Comparison of ENCODE assay signal across 7 mouse cellular contexts in the genomic region with DNA sequence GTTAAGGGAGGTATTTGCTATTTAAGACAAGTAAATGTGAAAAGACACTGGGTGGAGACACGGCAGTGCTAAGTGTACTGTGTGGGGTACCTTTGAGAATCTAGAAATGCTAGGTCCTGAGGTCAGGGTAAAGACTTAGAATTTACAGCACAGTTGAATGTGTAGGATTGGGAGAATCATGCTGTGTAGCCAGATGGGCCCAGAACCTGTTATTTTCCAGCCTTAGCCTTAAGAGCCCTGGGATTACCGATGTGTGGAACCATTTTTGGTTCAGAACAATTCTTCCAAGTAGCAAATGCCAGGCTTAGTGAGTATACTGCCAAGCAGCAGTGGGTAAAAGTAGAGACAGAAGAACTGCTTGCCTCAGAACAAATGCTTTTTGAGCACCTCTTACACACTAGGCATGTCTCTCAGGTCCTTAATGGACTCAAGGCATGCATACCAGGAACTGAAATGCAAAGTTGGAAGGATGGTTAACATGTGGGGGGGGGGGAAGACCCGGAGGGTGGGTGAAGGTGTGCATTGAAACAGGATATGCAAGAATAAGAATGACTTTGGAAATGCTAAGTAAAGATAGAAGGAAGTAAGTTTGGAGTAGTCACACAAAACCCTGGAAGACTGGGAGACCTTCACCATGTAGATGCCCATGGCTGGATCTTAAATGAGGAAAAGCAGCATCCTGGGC. TPM values are rescaled to one million over a fixed set of nuclear protein-coding genes. Genes with fewer than 3 reads are reported as not detected.
DNase-seq lines count a peak whose midpoint lies in the region; ATAC-seq lines count a peak whose summit lies in the region.

No protein-coding gene starts in this region.

- ATAC-seq in megakaryocyte, adult 5-6 weeks (ENCODE audit: poor library complexity, severe bottlenecking) = no peak
- no peak for ATAC-seq in forebrain, embryonic 11.5 days (replicated peaks; ENCODE audit: low FRiP score)
- ATAC-seq in limb, embryonic 15.5 days (ENCODE audit: insufficient number of reproducible peaks, low FRiP score, low TSS enrichment, low read depth) = no peak

- peaks cover 36% of the 10 kb centered on the region for H3K4me1 ChIP-seq in megakaryocyte, embryonic 14.5 days
- H3K4me1 ChIP-seq in forebrain, embryonic 11.5 days (replicated peaks; ENCODE audit: control insufficient read depth, insufficient read depth, low read length) = peaks cover 4% of the 10 kb centered on the region; the same call in 1 of the 2 replicates
- peaks cover 18% of the 10 kb centered on the region for H3K4me1 ChIP-seq in limb, embryonic 15.5 days

- no peaks in the 10 kb centered on the region for H3K27me3 ChIP-seq in megakaryocyte, embryonic 14.5 days (replicated peaks)
- no peaks in the 10 kb centered on the region for H3K27me3 ChIP-seq in forebrain, embryonic 11.5 days (ENCODE audit: control insufficient read depth, insufficient read depth, low read length)
- no peaks in the 10 kb centered on the region for H3K27me3 ChIP-seq in limb, embryonic 15.5 days

- no peak overlapping the region for H3K27ac ChIP-seq in forebrain, embryonic 11.5 days (ENCODE audit: low read depth, low read length)
- H3K27ac ChIP-seq in limb, embryonic 15.5 days = no peak overlapping the region

- H3K4me3 ChIP-seq in megakaryocyte, embryonic 14.5 days (replicated peaks) = peak overlapping the region; percentile 96
- H3K4me3 ChIP-seq in forebrain, embryonic 11.5 days (ENCODE audit: low read depth, low read length) = peak overlapping the region; percentile 88
- H3K4me3 ChIP-seq in limb, embryonic 15.5 days = peak overlapping the region; percentile 96

- no peak for DNase-seq in forebrain, embryonic 11.5 days (ENCODE audit: low spot score)
- DNase-seq in spleen, postnatal 10 days (ENCODE audit: low spot score in 2 of 2) = no peak
- no peak for DNase-seq in urinary bladder, postnatal 36 days (ENCODE audit: low spot score in 2 of 2)
- no peak for DNase-seq in right cerebral cortex, postnatal 25 days

- H3K9me3 ChIP-seq in megakaryocyte, embryonic 14.5 days = no peaks in the 10 kb centered on the region
- no peaks in the 10 kb centered on the region for H3K9me3 ChIP-seq in forebrain, embryonic 11.5 days (ENCODE audit: control insufficient read depth, low read length)
- no peaks in the 10 kb centered on the region for H3K9me3 ChIP-seq in limb, embryonic 15.5 days

- WGBS in forebrain, embryonic 11.5 days = 84% methylated on average over 3 of the region's 3 CpGs
- WGBS in limb, embryonic 15.5 days = 71% methylated on average over 3 of the region's 3 CpGs

- peak overlapping the region; percentile 95 for H3K9ac ChIP-seq in forebrain, embryonic 11.5 days (ENCODE audit: low read length)
- H3K9ac ChIP-seq in limb, embryonic 15.5 days = peak overlapping the region; percentile 94

- H3K36me3 ChIP-seq in megakaryocyte, embryonic 14.5 days (replicated peaks; ENCODE audit: low read length) = peaks cover 61% of the 10 kb centered on the region
- peaks cover 11% of the 10 kb centered on the region for H3K36me3 ChIP-seq in forebrain, embryonic 11.5 days (ENCODE audit: control insufficient read depth, insufficient read depth, low read length)
- H3K36me3 ChIP-seq in limb, embryonic 15.5 days = peaks cover 47% of the 10 kb centered on the region

- H3K4me2 ChIP-seq in forebrain, embryonic 11.5 days (ENCODE audit: low read depth, low read length, severe bottlenecking) = peak overlapping the region; percentile 94; the same call in 1 of the 2 replicates
- H3K4me2 ChIP-seq in limb, embryonic 15.5 days = peak overlapping the region; percentile 87

RNA-seq across cellular contexts. Expression of a gene that starts 1.3 kb away (rescaled TPM):
- 1.8 and 16.7 TPM in 2 replicates for polyA plus RNA-seq in megakaryocyte, embryonic 14.5 days (2012; ENCODE audit: insufficient read depth, low replicate concordance)
- 13.4 and 22.4 TPM in 2 replicates for total RNA-seq in megakaryocyte, adult 5-6 weeks (2015)
- 15.9 and 23.1 TPM in 2 replicates for total RNA-seq in megakaryocyte, adult 5-6 weeks (2017)
- 144 and 155 TPM in 2 replicates for polyA plus RNA-seq in forebrain, embryonic 11.5 days (2014; fragmentation: Nextera tagmentation; extraction: Ambion mirVana)
- 163 and 177 TPM in 2 replicates for polyA plus RNA-seq in limb, embryonic 15.5 days (2015; fragmentation: Nextera tagmentation; extraction: Ambion mirVana)

RNA-seq across cellular contexts. Expression of a gene that starts 1.3 kb away (rescaled TPM):
- 12.0 and 12.6 TPM in 2 replicates for polyA plus RNA-seq in megakaryocyte, embryonic 14.5 days (2012; ENCODE audit: insufficient read depth, low replicate concordance)
- total RNA-seq in megakaryocyte, adult 5-6 weeks (2015) = 18.5 and 24.4 TPM in 2 replicates
- 26.1 and 27.3 TPM in 2 replicates for total RNA-seq in megakaryocyte, adult 5-6 weeks (2017)
- 77.1 and 77.2 TPM in 2 replicates for polyA plus RNA-seq in forebrain, embryonic 11.5 days (2014; fragmentation: Nextera tagmentation; extraction: Ambion mirVana)
- polyA plus RNA-seq in limb, embryonic 15.5 days (2015; fragmentation: Nextera tagmentation; extraction: Ambion mirVana) = 39.7 and 41.9 TPM in 2 replicates

RNA-seq across cellular contexts. Expression of a gene that starts 10.0 kb away (rescaled TPM):
- polyA plus RNA-seq in megakaryocyte, embryonic 14.5 days (2012; ENCODE audit: insufficient read depth, low replicate concordance) = not detected in 2 replicates
- not detected in 2 replicates for total RNA-seq in megakaryocyte, adult 5-6 weeks (2015)
- not detected in 2 replicates for total RNA-seq in megakaryocyte, adult 5-6 weeks (2017)
- not detected in 2 replicates for polyA plus RNA-seq in forebrain, embryonic 11.5 days (2014; fragmentation: Nextera tagmentation; extraction: Ambion mirVana)
- polyA plus RNA-seq in limb, embryonic 15.5 days (2015; fragmentation: Nextera tagmentation; extraction: Ambion mirVana) = 0.22 TPM in 1 of 2 replicates, not detected in the other

RNA-seq across cellular contexts. Expression of a gene that starts 14.4 kb away (rescaled TPM):
- not detected in 2 replicates for polyA plus RNA-seq in megakaryocyte, embryonic 14.5 days (2012; ENCODE audit: insufficient read depth, low replicate concordance)
- total RNA-seq in megakaryocyte, adult 5-6 weeks (2015) = not detected in 2 replicates
- total RNA-seq in megakaryocyte, adult 5-6 weeks (2017) = not detected in 2 replicates
- polyA plus RNA-seq in forebrain, embryonic 11.5 days (2014; fragmentation: Nextera tagmentation; extraction: Ambion mirVana) = 36.3 and 38.6 TPM in 2 replicates
- 1.7 and 2.7 TPM in 2 replicates for polyA plus RNA-seq in limb, embryonic 15.5 days (2015; fragmentation: Nextera tagmentation; extraction: Ambion mirVana)

RNA-seq across cellular contexts. Expression of a gene that starts 15.7 kb away (rescaled TPM):
- 0.40 TPM in 1 of 2 replicates, not detected in the other for polyA plus RNA-seq in megakaryocyte, embryonic 14.5 days (2012; ENCODE audit: insufficient read depth, low replicate concordance)
- 0.23 TPM in 1 of 2 replicates, not detected in the other for total RNA-seq in megakaryocyte, adult 5-6 weeks (2015)
- not detected in 2 replicates for total RNA-seq in megakaryocyte, adult 5-6 weeks (2017)
- polyA plus RNA-seq in forebrain, embryonic 11.5 days (2014; fragmentation: Nextera tagmentation; extraction: Ambion mirVana) = 18.4 and 24.9 TPM in 2 replicates
- 1.3 and 1.7 TPM in 2 replicates for polyA plus RNA-seq in limb, embryonic 15.5 days (2015; fragmentation: Nextera tagmentation; extraction: Ambion mirVana)
